Mouse (Mus musculus) spleen, adult 2 months (tissue): ENCODE measurements around the gene Rai14.

Experiments used
- CTCF ChIP-seq: fragments of 200-500 bp; IDR thresholded peaks from 2 replicates; pipeline ENCODE4 v1.5.1; 2011; ENCODE audit warnings: mild to moderate bottlenecking, inconsistent platforms; ENCODE audit not compliant: insufficient read depth, insufficient read length, insufficient replicate concordance; ENCODE audit errors: extremely low read depth
- POLR2A ChIP-seq: fragments of 200-500 bp; IDR thresholded peaks from 2 replicates; pipeline ENCODE4 v1.6.1; 2011; ENCODE audit warnings: low read depth, low read length, inconsistent platforms

GRCm38 (mm10) chr15:10584359-10585187 is 129.9 kb downstream of the Rai14 start:
- TF ChIP-seq POLR2A (no peak), CTCF (no peak)
